Mouse (Mus musculus) C2C12 (cell line): ENCODE results near the gene Camta1.

Experiments used
- CEBPB ChIP-seq: IDR thresholded peaks from one replicate; pipeline ENCODE4 v1.6.1; 2011; ENCODE audit warnings: low read depth, mild to moderate bottlenecking, control low read depth, moderate library complexity
- CTCF ChIP-seq: IDR thresholded peaks from one replicate; pipeline ENCODE4 v1.5.1; 2011; ENCODE audit not compliant: control insufficient read depth, insufficient read depth, insufficient read length
- FOSL1 ChIP-seq: IDR thresholded peaks from one replicate; pipeline ENCODE4 v1.8.0; 2011; ENCODE audit warnings: mild to moderate bottlenecking, low read length; ENCODE audit not compliant: poor library complexity, insufficient read depth, severe bottlenecking
- MAX ChIP-seq: IDR thresholded peaks from one replicate; pipeline ENCODE4 v1.6.1; 2011; ENCODE audit warnings: mild to moderate bottlenecking, control low read depth
- MYOD1 ChIP-seq: IDR thresholded peaks from one replicate; pipeline ENCODE4 v1.6.1; 2011; ENCODE audit warnings: low read depth; ENCODE audit not compliant: control insufficient read depth, insufficient read length
- MYOG ChIP-seq: IDR thresholded peaks from one replicate; pipeline ENCODE4 v1.6.1; 2011; ENCODE audit not compliant: control insufficient read depth, insufficient read length; ENCODE audit errors: extremely low read depth
- USF1 ChIP-seq: IDR thresholded peaks from one replicate; pipeline ENCODE4 v1.6.1; 2011; ENCODE audit warnings: low read depth, mild to moderate bottlenecking, control low read depth, moderate library complexity

DNA sequence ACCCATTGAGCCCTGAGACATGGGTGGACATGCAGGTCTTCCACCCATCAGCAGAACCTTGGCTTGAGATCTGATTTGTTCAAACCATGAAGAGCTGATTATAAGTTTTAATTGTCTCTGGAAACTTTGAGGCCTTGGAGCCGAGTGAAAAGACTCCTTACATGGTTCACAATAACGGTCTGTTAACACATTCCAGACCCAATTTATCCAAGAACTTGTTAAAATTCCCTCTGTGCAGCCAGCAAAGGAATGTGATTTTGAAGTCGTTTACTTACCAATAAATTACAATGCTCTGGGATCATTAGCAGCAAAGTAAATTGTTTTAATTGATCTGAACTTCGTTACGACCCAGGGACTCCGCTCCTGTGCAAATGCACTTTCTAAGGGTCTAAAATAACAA lies 658.8 kb downstream of the Camta1 start:
- no peak for TF ChIP-seq FOSL1
- no peak for TF ChIP-seq CTCF
- TF ChIP-seq MAX: no peak
- no peak for TF ChIP-seq USF1
- TF ChIP-seq MYOG: no peak
- no peak for TF ChIP-seq MYOD1
- no peak for TF ChIP-seq CEBPB
